Mouse (Mus musculus) common myeloid progenitor, adult 5-6 weeks (primary cell): ENCODE measurements around the gene Lpo. TPM values are rescaled to one million over a fixed set of nuclear protein-coding genes. Genes with fewer than 3 reads are reported as not detected.

Experiments
- ATAC-seq: replicated peaks from 2 replicates; pipeline ENCODE4 v1.8.0; 2016; ENCODE audit warnings: low read depth, mild to moderate bottlenecking, moderate TSS enrichment, inconsistent platforms; ENCODE audit not compliant: poor library complexity, severe bottlenecking
- total RNA-seq: library from RNA; stranded (forward); fragments of 200-1000, 187-1606 nt; gene quantifications from 2 replicates; pipeline ENCODE4 v1.2.3, GENCODE M21; 2017

The Lpo gene
- total RNA-seq, 1 experiment from 2014 or later = not detected

GRCm38 (mm10) chr11:87808236-87808635, 19.9 kb downstream of the Lpo start:
- ATAC-seq = peak; percentile 69

GRCm38 (mm10) chr11:87807433-87807832, 20.7 kb downstream of the Lpo start:
- ATAC-seq = no peak

DNA sequence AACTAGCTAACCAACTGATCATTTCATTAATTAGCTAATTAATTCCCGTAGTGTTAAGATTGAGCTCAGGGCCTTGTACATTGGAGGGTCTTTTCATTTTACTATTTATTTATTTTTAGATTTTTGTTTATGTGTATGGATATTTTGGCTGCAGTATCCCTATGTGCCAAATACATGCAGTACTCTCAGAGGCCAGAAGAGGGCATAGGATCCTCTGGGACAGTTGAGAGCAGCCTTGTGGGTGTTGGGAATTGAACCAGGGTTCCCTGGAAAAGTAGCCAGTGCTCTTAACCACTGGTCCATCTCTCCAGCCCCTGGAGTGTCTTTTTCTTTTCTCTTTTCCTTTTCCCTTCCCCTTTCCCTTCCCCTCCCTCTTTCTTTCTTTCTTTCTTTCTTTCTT, 22.6 kb downstream of the Lpo start:
- no peak for ATAC-seq

- ATAC-seq = 0 out of 2 replicates have a peak, but pooled peaks have one; percentile 8
These were observed 25.5 kb downstream of the Lpo start for GRCm38 (mm10) chr11:87802621-87803020.

DNA sequence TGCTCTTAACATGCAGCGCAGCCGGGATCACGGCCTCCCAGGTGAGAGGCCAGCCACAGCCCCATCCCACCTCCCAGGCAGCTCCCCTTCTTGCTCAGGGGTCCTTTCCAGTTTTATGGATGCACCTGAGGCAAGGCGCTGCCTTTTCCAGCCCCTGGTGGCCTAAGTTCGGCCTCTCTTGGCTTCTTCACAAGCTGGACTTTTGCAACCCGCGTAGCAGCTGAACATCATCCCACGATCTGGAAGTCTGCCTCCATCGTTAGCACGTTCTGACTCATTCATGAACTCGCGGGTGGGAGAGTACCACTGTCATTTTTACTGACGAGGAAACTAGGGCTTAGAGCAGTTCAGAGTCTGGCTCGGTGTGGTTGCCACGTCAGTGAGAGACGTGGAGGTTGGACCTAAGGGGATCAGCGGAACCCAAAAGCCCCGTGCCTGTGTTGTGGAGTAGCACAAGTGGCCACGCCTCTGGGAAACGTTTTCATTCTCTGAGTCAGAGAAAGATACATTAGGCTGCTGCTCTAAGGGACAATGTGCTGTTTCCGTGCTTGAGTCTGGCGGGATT, 26.3 kb downstream of the Lpo start:
- ATAC-seq = no peak

DNA sequence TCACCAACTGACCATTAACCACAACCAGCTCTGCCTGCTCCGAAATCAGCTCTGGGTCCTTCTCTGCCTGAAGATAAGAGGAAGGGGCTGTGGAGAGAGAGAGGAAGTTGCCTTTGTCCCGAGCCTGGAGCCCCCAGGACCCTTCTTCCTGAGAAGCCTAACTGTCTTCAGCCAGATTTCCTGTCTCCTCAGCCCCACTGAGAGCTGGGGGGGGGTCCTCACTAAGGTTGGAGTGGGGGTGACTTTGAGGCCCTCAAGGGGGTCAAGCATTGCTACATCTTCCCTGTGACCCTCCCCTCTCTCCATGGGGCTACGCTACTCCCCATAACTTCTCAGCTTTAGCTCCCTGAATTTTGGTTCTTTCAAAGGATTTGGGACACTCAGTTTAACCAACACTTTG, 34.6 kb downstream of the Lpo start, which contains the start of gene Mpo:
Mpo (plus strand) TSS at position 122 of the 400 bp plus-strand sequence.
- peak; percentile 50 for ATAC-seq

GRCm38 (mm10) chr11:87790088-87790487, 38.0 kb downstream of the Lpo start:
- peak; percentile 60 for ATAC-seq

DNA sequence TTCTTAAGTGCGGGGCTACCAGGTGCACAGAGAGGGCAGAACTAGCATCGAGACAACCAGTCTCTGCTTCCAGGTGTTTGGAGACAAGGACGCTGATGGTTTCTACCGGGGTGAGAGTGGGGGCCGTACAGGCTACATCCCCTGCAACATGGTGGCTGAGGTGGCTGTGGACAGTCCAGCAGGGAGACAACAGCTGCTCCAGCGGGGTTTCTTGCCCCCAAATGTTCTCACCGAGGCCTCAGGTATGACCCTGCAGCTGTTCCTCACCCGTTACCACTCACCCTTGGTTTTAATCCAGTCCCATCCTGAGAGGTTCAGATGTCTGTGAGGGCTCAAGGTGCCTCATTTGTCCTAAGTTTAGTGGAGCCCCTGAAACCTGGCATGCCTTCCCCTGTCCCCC, 48.0 kb downstream of the Lpo start:
- ATAC-seq = no peak

DNA sequence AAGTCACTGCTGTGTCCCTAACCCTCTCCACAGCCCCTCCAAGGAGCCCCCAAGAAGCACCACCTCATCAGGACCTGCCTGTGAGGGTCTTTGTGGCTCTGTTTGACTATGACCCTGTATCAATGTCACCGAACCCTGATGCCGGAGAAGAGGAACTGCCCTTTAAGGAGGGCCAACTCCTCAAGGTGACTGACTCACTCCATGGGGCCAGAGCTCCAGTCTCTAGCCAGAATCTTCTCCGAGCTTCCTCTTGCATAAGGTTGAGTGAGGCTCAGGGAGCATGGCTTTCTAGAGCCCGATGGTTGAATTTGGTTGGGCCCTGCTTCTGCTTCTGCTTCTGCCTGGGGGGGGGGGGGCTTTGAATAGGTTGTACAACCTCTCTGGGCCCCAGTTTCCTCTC, 48.7 kb downstream of the Lpo start:
- ATAC-seq = peak; percentile 43

- ATAC-seq = no peak
These were observed 49.2 kb downstream of the Lpo start for GRCm38 (mm10) chr11:87778915-87779314.

- peak; percentile 90 for ATAC-seq
These were observed 49.9 kb downstream of the Lpo start for GRCm38 (mm10) chr11:87778100-87778765.

GRCm38 (mm10) chr11:87772354-87772753, 55.7 kb downstream of the Lpo start:
- ATAC-seq = no peak

- ATAC-seq = peak; percentile 80
These were observed 57.1 kb downstream of the Lpo start for GRCm38 (mm10) chr11:87770989-87771388.

- no peak for ATAC-seq
These were observed 59.3 kb downstream of the Lpo start for GRCm38 (mm10) chr11:87768745-87769144.

DNA sequence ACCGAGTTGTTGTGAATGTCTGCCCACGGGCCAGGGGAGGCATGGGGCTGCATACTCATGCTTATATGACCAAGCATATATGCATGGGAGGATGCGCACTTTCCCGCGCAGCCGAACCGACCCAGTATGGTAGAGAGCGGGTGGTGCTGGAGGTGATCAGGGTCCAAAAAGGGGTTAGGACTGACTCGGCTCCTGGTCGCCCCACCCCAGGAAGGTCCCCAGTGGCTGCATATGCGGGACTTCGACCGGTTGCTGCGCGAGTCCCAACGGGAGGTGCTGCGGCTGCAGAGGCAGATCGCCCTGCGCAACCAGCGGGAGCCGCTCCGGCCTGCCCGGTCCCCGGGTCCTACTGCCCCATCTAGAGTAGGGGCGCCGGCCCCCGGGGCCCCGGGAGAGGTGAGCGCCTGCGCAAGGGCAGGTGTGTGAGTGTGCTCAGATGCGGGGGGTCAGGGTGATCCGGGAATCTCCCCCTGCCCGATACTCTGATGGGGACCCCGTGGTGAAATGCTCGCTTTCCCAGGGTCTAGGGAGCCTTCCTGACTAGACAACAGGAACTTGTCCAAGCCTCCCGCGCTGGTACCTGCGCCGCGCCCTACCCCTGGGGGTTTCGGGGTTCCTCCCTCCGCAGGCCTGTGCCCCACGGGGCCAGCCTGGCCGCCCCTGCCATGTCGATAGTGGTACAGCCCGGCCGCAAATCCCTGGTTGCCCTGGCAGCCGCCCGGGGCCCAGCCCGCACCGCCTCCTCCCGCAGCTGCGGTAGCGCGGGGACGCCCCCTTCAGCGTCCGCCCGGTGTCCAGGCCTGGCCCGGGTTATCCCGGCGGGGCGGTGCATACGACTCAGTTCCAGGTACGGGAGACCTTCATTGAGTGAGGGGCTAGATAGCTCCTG, 63.9 kb downstream of the Lpo start:
- no peak for ATAC-seq

DNA sequence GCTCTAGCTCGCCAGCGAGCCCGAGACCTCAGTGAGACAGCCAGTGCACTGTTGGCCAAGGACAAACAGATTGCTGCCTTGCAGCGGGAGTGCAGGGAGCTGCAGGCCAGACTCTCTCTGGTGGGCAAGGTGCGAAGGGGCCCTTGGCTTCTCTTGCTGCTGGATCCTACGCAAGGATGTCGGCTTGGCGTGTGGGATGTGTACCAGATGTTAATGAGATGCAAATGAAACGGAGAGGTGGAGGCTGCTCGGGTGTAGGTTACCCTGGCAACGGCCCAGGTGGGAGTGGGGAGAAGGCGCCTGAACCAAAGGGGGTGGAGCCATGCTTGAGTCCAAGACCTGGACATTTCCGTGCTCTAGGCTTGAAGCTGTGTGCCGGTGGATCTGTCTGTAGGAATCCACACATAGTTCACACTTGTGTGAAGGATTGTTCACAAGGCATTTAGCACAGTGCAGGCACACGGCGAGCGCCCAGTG, 64.5 kb downstream of the Lpo start:
- no peak for ATAC-seq

DNA sequence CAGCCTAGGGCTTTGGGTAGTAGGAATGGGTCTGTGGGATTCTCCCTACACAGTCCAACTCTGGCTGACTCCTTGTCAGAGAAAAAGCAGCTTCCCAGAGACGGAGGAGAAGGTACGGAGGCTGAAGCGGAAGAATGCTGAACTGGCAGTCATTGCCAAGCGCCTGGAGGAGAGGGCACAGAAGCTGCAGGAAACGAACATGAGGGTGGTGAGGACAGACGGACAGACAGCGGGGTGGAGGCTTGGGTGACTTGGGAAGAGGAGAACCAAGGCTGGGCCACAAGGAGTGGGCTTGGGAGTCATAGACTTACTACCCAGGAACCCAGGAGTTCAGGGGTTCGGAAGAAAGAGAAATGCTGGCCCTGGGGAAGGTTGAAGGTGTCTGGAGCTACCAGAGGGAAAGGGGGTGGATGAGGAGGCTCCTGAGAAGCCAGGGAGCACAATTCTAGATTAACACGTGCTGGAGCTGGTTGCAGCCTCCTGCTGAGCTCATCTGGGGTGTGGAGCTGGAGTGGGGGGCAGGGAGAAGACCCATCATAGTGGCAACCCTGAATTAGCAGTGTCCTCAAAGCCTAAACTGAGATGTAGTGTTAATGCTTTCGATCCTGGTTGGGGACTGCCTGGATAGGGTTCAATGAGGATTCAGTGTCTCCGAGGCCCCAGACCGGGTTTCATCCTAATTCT, 65.2 kb downstream of the Lpo start:
- no peak for ATAC-seq

- no peak for ATAC-seq
These were observed 66.0 kb downstream of the Lpo start for GRCm38 (mm10) chr11:87761806-87762701.

- no peak for ATAC-seq
These were observed 66.8 kb downstream of the Lpo start for GRCm38 (mm10) chr11:87761181-87761721.
